Mouse (Mus musculus): ENCODE results near the gene Trim46. TPM values are rescaled to one million over a fixed set of nuclear protein-coding genes. Genes with fewer than 3 reads are reported as not detected.

The Trim46 gene
- polyA plus RNA-seq, 1 experiment from 2014 or later: 1.7 TPM

DNA sequence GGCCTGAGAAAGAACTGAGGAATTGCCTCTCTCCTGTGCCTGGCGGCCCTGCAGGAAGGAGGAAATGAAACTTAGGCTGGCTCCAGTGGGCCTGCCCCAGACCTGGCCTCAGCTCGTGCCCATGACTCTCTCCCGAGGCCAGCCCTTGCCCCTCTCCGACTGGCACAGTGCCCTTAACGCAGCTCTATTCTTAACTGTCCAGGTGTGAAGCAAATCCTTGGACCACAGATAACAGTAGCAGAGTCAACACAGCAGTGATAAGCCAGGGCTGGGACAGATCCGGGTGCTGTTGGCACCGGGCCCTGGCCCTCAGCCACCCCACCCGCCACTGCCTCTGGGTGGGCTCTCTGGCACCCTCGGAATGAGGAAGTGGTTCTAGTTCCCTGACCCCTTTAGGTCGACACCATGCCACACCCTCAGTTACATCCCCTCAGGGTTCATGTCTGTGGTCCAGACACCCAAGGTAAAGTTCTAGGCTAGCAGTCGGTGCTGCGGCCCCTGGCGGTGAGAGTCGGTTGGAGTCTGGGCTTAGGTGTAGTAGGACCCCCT lies 12.5 kb downstream of the Trim46 start:
- Histone ChIP-seq H3K4me3 (ENCODE audit: low read depth, low read length) (no peak overlapping the region), H3K4me1 (replicated peaks; ENCODE audit: control insufficient read depth, insufficient read depth, low read length) (peaks cover 4% of the 10 kb centered on the region), H3K9me3 (ENCODE audit: control insufficient read depth, low read length) (no peaks in the 10 kb centered on the region), H3K36me3 (ENCODE audit: control insufficient read depth, insufficient read depth, low read length) (no peaks in the 10 kb centered on the region), H3K27me3 (replicated peaks; ENCODE audit: control insufficient read depth, insufficient read depth, low read length) (peaks cover 18% of the 10 kb centered on the region), H3K4me2 (no peak overlapping the region), H3K9ac (ENCODE audit: low read depth, low read length) (no peak overlapping the region), H3K27ac (ENCODE audit: low read depth, low read length) (no peak overlapping the region)
- DNase-seq (ENCODE audit: low spot score): no peak
- no peak for ATAC-seq (replicated peaks; ENCODE audit: low FRiP score)
- 69% methylated on average over 14 of the region's 14 CpGs for WGBS

DNA sequence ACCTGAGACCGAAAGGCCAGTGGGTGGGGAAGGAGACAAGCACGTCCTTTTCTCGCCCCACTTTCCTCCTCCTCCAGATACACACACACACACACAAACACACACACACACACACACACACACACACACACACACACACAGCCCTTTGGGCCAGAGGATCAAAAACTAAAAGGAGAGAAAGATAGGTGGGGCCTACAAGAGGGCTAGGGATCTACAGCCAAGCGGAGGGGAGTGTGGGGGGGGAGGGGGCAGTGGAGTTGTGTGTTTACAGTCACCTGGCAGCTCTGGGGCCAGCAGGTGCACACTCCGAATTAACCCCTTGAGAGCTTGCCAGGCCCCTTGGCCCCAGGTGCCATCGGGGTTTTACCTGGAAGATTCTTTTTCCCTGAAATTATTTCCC lies 13.5 kb downstream of the Trim46 start:
- H3K27ac ChIP-seq (ENCODE audit: low read depth, low read length): no peak overlapping the region
- DNase-seq (ENCODE audit: low spot score) (no peak), ATAC-seq (replicated peaks; ENCODE audit: low FRiP score) (no peak)
- no peak overlapping the region for H3K4me2 ChIP-seq
- 73% methylated on average over 6 of the region's 6 CpGs for WGBS
- no peak overlapping the region for H3K4me3 ChIP-seq (ENCODE audit: low read depth, low read length)
- H3K27me3 ChIP-seq (replicated peaks; ENCODE audit: control insufficient read depth, insufficient read depth, low read length): peaks cover 21% of the 10 kb centered on the region
- H3K36me3 ChIP-seq (ENCODE audit: control insufficient read depth, insufficient read depth, low read length): no peaks in the 10 kb centered on the region
- no peaks in the 10 kb centered on the region for H3K9me3 ChIP-seq (ENCODE audit: control insufficient read depth, low read length)
- no peak overlapping the region for H3K9ac ChIP-seq (ENCODE audit: low read depth, low read length)
- peaks cover 10% of the 10 kb centered on the region for H3K4me1 ChIP-seq (replicated peaks; ENCODE audit: control insufficient read depth, insufficient read depth, low read length)

DNA sequence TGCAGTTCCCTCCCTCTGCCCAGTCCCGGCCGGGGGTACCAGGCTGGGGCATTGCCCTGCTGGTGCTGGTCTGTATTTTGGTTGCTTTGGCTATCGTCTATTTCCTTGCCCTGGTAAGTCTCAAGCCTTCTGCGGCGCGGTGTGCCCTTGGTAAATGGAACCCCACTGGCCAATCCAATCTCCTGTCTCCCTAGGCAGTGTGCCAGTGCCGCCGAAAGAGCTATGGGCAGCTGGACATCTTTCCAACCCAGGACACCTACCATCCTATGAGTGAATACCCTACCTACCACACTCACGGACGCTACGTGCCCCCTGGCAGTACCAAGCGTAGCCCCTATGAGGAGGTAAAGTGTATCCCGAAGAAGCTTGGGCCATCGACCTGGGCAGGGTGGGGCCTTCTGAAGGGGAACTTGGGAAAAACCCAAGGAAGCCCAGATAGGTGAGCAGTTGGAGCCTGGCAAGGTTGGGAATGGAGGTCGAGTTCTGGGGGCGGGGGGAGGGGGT lies 14.3 kb downstream of the Trim46 start:
- no peak overlapping the region for H3K27ac ChIP-seq (ENCODE audit: low read depth, low read length)
- H3K4me3 ChIP-seq (ENCODE audit: low read depth, low read length): no peak overlapping the region
- WGBS: 70% methylated on average over 16 of the region's 16 CpGs
- no peak for DNase-seq (ENCODE audit: low spot score)
- H3K9ac ChIP-seq (ENCODE audit: low read depth, low read length): no peak overlapping the region
- no peak overlapping the region for H3K4me2 ChIP-seq
- ATAC-seq (replicated peaks; ENCODE audit: low FRiP score): no peak
- no peaks in the 10 kb centered on the region for H3K36me3 ChIP-seq (ENCODE audit: control insufficient read depth, insufficient read depth, low read length)
- peaks cover 18% of the 10 kb centered on the region for H3K4me1 ChIP-seq (replicated peaks; ENCODE audit: control insufficient read depth, insufficient read depth, low read length)
- H3K9me3 ChIP-seq (ENCODE audit: control insufficient read depth, low read length): no peaks in the 10 kb centered on the region
- peaks cover 28% of the 10 kb centered on the region for H3K27me3 ChIP-seq (replicated peaks; ENCODE audit: control insufficient read depth, insufficient read depth, low read length)

DNA sequence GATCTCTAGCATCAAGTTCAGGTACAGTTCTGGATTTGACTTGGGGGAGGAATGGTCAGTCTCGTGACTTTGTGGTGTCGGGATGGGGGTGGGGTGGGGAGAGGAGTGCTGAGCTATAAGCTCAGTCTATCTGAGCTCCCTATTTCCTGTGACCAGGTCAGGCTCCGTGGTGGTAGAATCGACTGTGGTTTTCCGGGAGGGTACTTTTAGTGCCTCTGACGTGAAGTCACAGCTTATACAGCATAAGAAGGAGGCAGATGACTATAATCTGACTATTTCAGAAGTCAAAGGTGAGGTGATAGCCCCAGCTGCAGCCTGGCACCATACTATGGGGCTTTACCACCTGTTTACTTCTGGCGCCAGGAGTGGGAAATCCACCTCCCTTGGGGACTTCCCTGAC lies 14.8 kb downstream of the Trim46 start:
- Histone ChIP-seq H3K36me3 (ENCODE audit: control insufficient read depth, insufficient read depth, low read length) (no peaks in the 10 kb centered on the region), H3K9ac (ENCODE audit: low read depth, low read length) (no peak overlapping the region), H3K4me2 (no peak overlapping the region), H3K9me3 (ENCODE audit: control insufficient read depth, low read length) (no peaks in the 10 kb centered on the region), H3K27me3 (replicated peaks; ENCODE audit: control insufficient read depth, insufficient read depth, low read length) (peaks cover 32% of the 10 kb centered on the region), H3K27ac (ENCODE audit: low read depth, low read length) (no peak overlapping the region), H3K4me1 (replicated peaks; ENCODE audit: control insufficient read depth, insufficient read depth, low read length) (peaks cover 21% of the 10 kb centered on the region), H3K4me3 (ENCODE audit: low read depth, low read length) (no peak overlapping the region)
- WGBS: 31% methylated on average over 7 of the region's 7 CpGs
- DNase-seq (ENCODE audit: low spot score): no peak
- ATAC-seq (replicated peaks; ENCODE audit: low FRiP score): no peak

DNA sequence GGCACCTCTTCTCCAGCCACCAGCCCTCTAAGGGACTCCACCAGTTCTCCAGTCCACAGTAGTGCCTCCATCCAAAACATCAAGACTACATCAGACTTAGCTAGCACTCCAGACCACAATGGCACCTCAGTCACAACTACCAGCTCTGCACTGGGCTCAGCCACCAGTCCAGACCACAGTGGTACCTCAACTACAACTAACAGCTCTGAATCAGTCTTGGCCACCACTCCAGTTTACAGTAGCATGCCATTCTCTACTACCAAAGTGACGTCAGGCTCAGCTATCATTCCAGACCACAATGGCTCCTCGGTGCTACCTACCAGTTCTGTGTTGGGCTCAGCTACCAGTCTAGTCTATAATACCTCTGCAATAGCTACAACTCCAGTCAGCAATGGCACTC lies 15.5 kb downstream of the Trim46 start:
- no peak overlapping the region for H3K27ac ChIP-seq (ENCODE audit: low read depth, low read length)
- H3K4me3 ChIP-seq (ENCODE audit: low read depth, low read length): no peak overlapping the region
- WGBS: 61% methylated on average over 2 of the region's 2 CpGs
- no peak overlapping the region for H3K9ac ChIP-seq (ENCODE audit: low read depth, low read length)
- H3K27me3 ChIP-seq (replicated peaks; ENCODE audit: control insufficient read depth, insufficient read depth, low read length): peaks cover 36% of the 10 kb centered on the region
- DNase-seq (ENCODE audit: low spot score) (no peak), ATAC-seq (replicated peaks; ENCODE audit: low FRiP score) (no peak)
- no peaks in the 10 kb centered on the region for H3K36me3 ChIP-seq (ENCODE audit: control insufficient read depth, insufficient read depth, low read length)
- no peak overlapping the region for H3K4me2 ChIP-seq
- H3K4me1 ChIP-seq (replicated peaks; ENCODE audit: control insufficient read depth, insufficient read depth, low read length): peaks cover 27% of the 10 kb centered on the region
- no peaks in the 10 kb centered on the region for H3K9me3 ChIP-seq (ENCODE audit: control insufficient read depth, low read length)

DNA sequence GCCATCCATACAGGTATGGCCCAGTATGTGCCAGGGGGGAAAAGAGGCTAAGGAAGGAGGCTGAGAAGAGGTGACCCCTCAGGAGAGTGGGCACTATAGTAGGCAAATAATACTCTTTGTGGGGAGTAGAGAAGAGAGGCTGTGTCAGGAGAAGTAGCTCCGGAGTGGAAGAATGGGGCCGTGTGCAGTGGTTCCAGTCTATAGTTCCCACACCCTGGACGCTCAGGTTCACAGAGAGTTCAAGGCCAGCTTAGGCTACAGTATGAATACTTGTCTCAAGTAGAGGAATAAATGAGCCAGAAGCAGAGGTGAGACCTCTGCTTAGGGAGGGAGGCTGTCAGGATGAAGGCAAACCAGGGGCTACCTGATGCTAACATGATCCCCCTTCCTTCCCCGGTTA lies 16.8 kb downstream of the Trim46 start:
- ATAC-seq (replicated peaks; ENCODE audit: low FRiP score) (no peak), DNase-seq (ENCODE audit: low spot score) (no peak)
- Histone ChIP-seq H3K9me3 (ENCODE audit: control insufficient read depth, low read length) (no peaks in the 10 kb centered on the region), H3K4me2 (peak overlapping the region; percentile 69; the same call in 1 of the 2 replicates), H3K9ac (ENCODE audit: low read depth, low read length) (no peak overlapping the region), H3K4me1 (replicated peaks; ENCODE audit: control insufficient read depth, insufficient read depth, low read length) (peaks cover 27% of the 10 kb centered on the region), H3K36me3 (ENCODE audit: control insufficient read depth, insufficient read depth, low read length) (no peaks in the 10 kb centered on the region), H3K4me3 (ENCODE audit: low read depth, low read length) (no peak overlapping the region), H3K27me3 (replicated peaks; ENCODE audit: control insufficient read depth, insufficient read depth, low read length) (peaks cover 44% of the 10 kb centered on the region), H3K27ac (ENCODE audit: low read depth, low read length) (no peak overlapping the region)
- 59% methylated on average over 4 of the region's 4 CpGs for WGBS

DNA sequence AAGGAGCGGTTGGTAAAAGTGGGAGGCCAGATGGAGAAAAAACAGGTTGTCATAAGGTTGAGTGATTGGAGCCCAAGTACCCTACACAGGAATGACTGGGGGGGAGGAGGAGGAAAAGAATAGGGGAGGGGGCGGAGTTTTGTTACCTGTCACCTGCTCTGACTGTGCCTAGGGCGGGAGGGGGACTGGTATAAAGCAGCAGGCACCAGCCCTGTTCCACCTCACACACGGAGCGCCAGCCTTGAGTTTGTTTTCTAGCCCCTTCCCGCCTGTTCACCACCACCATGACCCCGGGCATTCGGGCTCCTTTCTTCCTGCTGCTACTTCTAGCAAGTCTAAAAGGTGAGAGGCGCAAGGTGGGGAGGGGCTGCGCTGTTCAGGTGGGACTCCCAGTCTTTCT lies 17.3 kb downstream of the Trim46 start, which contains the start of gene Muc1:
Gene Muc1 (plus strand): TSS at position 222 of the 400 bp plus-strand sequence.
- 31% methylated on average over 10 of the region's 10 CpGs for WGBS
- H3K36me3 ChIP-seq (ENCODE audit: control insufficient read depth, insufficient read depth, low read length): no peaks in the 10 kb centered on the region
- peaks cover 27% of the 10 kb centered on the region for H3K4me1 ChIP-seq (replicated peaks; ENCODE audit: control insufficient read depth, insufficient read depth, low read length)
- H3K9ac ChIP-seq (ENCODE audit: low read depth, low read length): 0 out of 2 replicates have a peak within 1 kb of the TSS, but pooled peaks have one; percentile 8
- ATAC-seq (replicated peaks; ENCODE audit: low FRiP score): no peak
- no peaks in the 10 kb centered on the region for H3K9me3 ChIP-seq (ENCODE audit: control insufficient read depth, low read length)
- H3K27me3 ChIP-seq (replicated peaks; ENCODE audit: control insufficient read depth, insufficient read depth, low read length): peaks cover 44% of the 10 kb centered on the region
- H3K4me3 ChIP-seq (ENCODE audit: low read depth, low read length): peak within 1 kb of the TSS; percentile 45
- H3K27ac ChIP-seq (ENCODE audit: low read depth, low read length): no peak within 1 kb of the TSS
- H3K4me2 ChIP-seq: peak within 1 kb of the TSS; percentile 69
- DNase-seq (ENCODE audit: low spot score): no peak

GRCm38 (mm10) chr3:89228180-89228549 lies 17.9 kb downstream of the Trim46 start:
- 0 out of 2 replicates have a peak overlapping the region, but pooled peaks have one; percentile 8 for H3K9ac ChIP-seq (ENCODE audit: low read depth, low read length)
- H3K4me3 ChIP-seq (ENCODE audit: low read depth, low read length): peak overlapping the region; percentile 45
- WGBS: under 1% methylated on average over 20 of the region's 20 CpGs
- no peak overlapping the region for H3K27ac ChIP-seq (ENCODE audit: low read depth, low read length)
- H3K27me3 ChIP-seq (replicated peaks; ENCODE audit: control insufficient read depth, insufficient read depth, low read length): peaks cover 44% of the 10 kb centered on the region
- no peaks in the 10 kb centered on the region for H3K36me3 ChIP-seq (ENCODE audit: control insufficient read depth, insufficient read depth, low read length)
- DNase-seq (ENCODE audit: low spot score) (peak; percentile 83), ATAC-seq (replicated peaks; ENCODE audit: low FRiP score) (peak; percentile 59)
- peak overlapping the region; percentile 69 for H3K4me2 ChIP-seq
- H3K4me1 ChIP-seq (replicated peaks; ENCODE audit: control insufficient read depth, insufficient read depth, low read length): peaks cover 27% of the 10 kb centered on the region
- H3K9me3 ChIP-seq (ENCODE audit: control insufficient read depth, low read length): no peaks in the 10 kb centered on the region

All from liver, embryonic 11.5 days (tissue).